Mouse (Mus musculus) intestine, postnatal 0 days (tissue): ENCODE data around the gene Tlr6. TPM values are rescaled to one million over a fixed set of nuclear protein-coding genes. Genes with fewer than 3 reads are reported as not detected.

Source experiments
- ATAC-seq: fragments of 200-750 bp; cut with Nextera tagmentation; 2 replicates; pipeline ENCODE4 v1.8.0; 2017; ENCODE audit warnings: mild to moderate bottlenecking, moderate TSS enrichment, moderate library complexity
- H3K27ac ChIP-seq: fragments of 300-500 bp; sonication (generic); 2 replicates; pipeline ENCODE4 v1.5.1; 2014; ENCODE audit warnings: mild to moderate bottlenecking, low read depth, low read length, moderate library complexity
- H3K27me3 ChIP-seq: fragments of 300-500 bp; sonication (generic); replicated peaks from 2 replicates; pipeline ENCODE4 v1.6.1; 2014; ENCODE audit warnings: low read length, mixed read lengths; ENCODE audit not compliant: control insufficient read depth, insufficient read depth
- H3K36me3 ChIP-seq: fragments of 300-500 bp; sonication (generic); 2 replicates; pipeline ENCODE4 v1.6.1; 2014; ENCODE audit warnings: mild to moderate bottlenecking, moderate library complexity; ENCODE audit not compliant: control insufficient read depth, insufficient read depth
- H3K4me1 ChIP-seq: fragments of 300-500 bp; sonication (generic); replicated peaks from 2 replicates; pipeline ENCODE4 v1.6.1; 2014; ENCODE audit warnings: antibody characterized with exemption, low read length, mixed read lengths; ENCODE audit not compliant: control insufficient read depth, insufficient read depth
- H3K4me2 ChIP-seq: fragments of 300-500 bp; sonication (generic); replicated peaks from 2 replicates; pipeline ENCODE4 v1.6.1; 2014; ENCODE audit warnings: low read depth, mild to moderate bottlenecking, moderate library complexity
- H3K4me3 ChIP-seq: fragments of 300-500 bp; sonication (generic); 2 replicates; pipeline ENCODE4 v1.5.1; 2014; ENCODE audit warnings: low read depth, low read length
- H3K9ac ChIP-seq: fragments of 300-500 bp; sonication (generic); 2 replicates; pipeline ENCODE4 v1.6.1; 2014; ENCODE audit warnings: mild to moderate bottlenecking, low read depth, low read length
- H3K9me3 ChIP-seq: fragments of 300-500 bp; sonication (generic); 2 replicates; pipeline ENCODE4 v1.6.1; 2016; ENCODE audit warnings: mixed run types; ENCODE audit not compliant: control insufficient read depth
- CTCF ChIP-seq: sonication (generic); IDR thresholded peaks from 2 replicates; pipeline ENCODE4 v1.5.1; 2016; ENCODE audit warnings: low read depth, mild to moderate bottlenecking, control low read depth, antibody characterized with exemption, moderate library complexity
- WGBS: fragments of 180-500 bp; shearing (Covaris S2); extraction: QIAGEN DNeasy Blood & Tissue Kit; methylation state at CpG from one replicate; pipeline ENCODE4 v1.1.7; 2014; 5-methylcytosine and 5-hydroxymethylcytosine counted together
- polyA plus RNA-seq: library from polyadenylated mRNA; unstranded; fragments of >200 nt; fragmentation: Nextera tagmentation; extraction: Ambion mirVana; gene quantifications from 2 replicates; pipeline ENCODE4 v1.2.1, GENCODE M21; 2015

The Tlr6 gene
- polyA plus RNA-seq, 1 experiment from 2014 or later: 0.43 TPM

DNA sequence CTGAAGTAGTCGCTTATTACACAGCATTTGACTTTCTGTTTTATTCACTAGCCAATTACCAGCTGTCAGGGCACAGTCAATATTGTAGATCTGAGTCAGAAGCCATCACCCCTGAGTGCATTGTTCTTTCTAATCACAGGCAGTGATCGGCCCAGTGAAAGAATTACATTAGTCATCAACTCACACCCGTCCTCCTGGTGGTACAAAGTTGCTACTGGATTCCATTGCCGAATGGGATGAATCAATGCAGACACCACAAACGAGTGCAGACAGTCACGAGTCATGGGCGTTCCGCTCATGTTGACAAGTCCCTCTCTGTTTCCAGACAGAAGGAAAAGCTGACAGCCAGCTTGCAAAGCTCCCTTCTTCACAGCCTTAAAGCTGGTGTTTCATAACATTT, 32.6 kb upstream of the Tlr6 start:
- peak; percentile 79 for ATAC-seq
- peaks cover 14% of the 10 kb centered on the region for H3K36me3 ChIP-seq

GRCm38 (mm10) chr5:64989940-64990339, 30.0 kb upstream of the Tlr6 start:
- WGBS: 93% methylated on average over 1 of the region's 1 CpGs
- H3K4me2 ChIP-seq: no peak overlapping the region
- no peak for TF ChIP-seq CTCF
- ATAC-seq: no peak
- no peaks in the 10 kb centered on the region for H3K27me3 ChIP-seq
- H3K36me3 ChIP-seq: peaks cover 3% of the 10 kb centered on the region; the same call in 1 of the 2 replicates
- no peak overlapping the region for H3K9ac ChIP-seq
- no peak overlapping the region for H3K27ac ChIP-seq
- H3K9me3 ChIP-seq: no peaks in the 10 kb centered on the region
- H3K4me3 ChIP-seq: no peak overlapping the region
- no peaks in the 10 kb centered on the region for H3K4me1 ChIP-seq

More for the DNA sequence above, 32.6 kb upstream of the Tlr6 start:
- Histone ChIP-seq H3K9ac (no peak overlapping the region), H3K9me3 (no peaks in the 10 kb centered on the region), H3K4me2 (no peak overlapping the region), H3K27me3 (no peaks in the 10 kb centered on the region), H3K4me3 (no peak overlapping the region), H3K4me1 (no peaks in the 10 kb centered on the region), H3K27ac (no peak overlapping the region)
- WGBS: 45% methylated on average over 8 of the region's 8 CpGs
- peak; percentile 61 for TF ChIP-seq CTCF

GRCm38 (mm10) chr5:64985971-64986370, 26.1 kb upstream of the Tlr6 start:
- WGBS: 65% methylated on average over 7 of the region's 7 CpGs

GRCm38 (mm10) chr5:64977128-64977527, 17.2 kb upstream of the Tlr6 start:
- no peak for ATAC-seq
- no peak overlapping the region for H3K4me2 ChIP-seq

More at GRCm38 (mm10) chr5:64985971-64986370, 26.1 kb upstream of the Tlr6 start:
- no peak overlapping the region for H3K4me3 ChIP-seq
- no peaks in the 10 kb centered on the region for H3K9me3 ChIP-seq
- H3K4me2 ChIP-seq: no peak overlapping the region
- no peak for TF ChIP-seq CTCF
- H3K36me3 ChIP-seq: peaks cover 19% of the 10 kb centered on the region
- no peak overlapping the region; the same call in 1 of the 2 replicates for H3K27ac ChIP-seq
- no peak for ATAC-seq
- no peaks in the 10 kb centered on the region for H3K4me1 ChIP-seq
- no peaks in the 10 kb centered on the region for H3K27me3 ChIP-seq
- H3K9ac ChIP-seq: no peak overlapping the region

DNA sequence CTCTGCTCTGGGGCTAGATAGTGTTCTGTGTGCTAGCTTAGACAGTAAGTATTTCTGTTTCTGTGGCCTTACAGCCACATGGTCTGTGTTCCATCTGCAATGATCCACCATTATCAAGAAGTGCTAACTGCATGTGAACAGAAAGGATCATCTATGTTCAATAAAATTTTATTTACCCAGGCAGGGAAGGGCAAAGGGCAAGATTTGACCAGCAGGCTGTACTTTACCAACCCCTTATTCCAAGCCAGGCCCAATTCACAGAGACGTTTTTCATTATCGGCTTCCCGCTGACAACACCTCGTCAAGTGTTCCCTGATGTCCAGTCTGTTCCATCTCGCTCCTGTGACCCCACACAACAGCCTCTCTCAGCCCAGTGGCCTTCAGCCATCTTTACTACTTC, 15.2 kb upstream of the Tlr6 start:
- Histone ChIP-seq H3K27ac (no peak overlapping the region), H3K36me3 (peaks cover 5% of the 10 kb centered on the region; the same call in 1 of the 2 replicates), H3K9me3 (no peaks in the 10 kb centered on the region), H3K4me2 (0 out of 2 replicates have a peak overlapping the region, but pooled peaks have one; percentile 13), H3K9ac (no peak overlapping the region), H3K27me3 (no peaks in the 10 kb centered on the region), H3K4me1 (no peaks in the 10 kb centered on the region), H3K4me3 (no peak overlapping the region)
- no peak for TF ChIP-seq CTCF
- no peak for ATAC-seq
- WGBS: 50% methylated on average over 5 of the region's 5 CpGs

More at GRCm38 (mm10) chr5:64977128-64977527, 17.2 kb upstream of the Tlr6 start:
- Histone ChIP-seq H3K36me3 (peaks cover 19% of the 10 kb centered on the region), H3K27ac (no peak overlapping the region), H3K4me1 (no peaks in the 10 kb centered on the region), H3K4me3 (no peak overlapping the region), H3K9me3 (no peaks in the 10 kb centered on the region), H3K9ac (no peak overlapping the region), H3K27me3 (no peaks in the 10 kb centered on the region)
- 71% methylated on average over 8 of the region's 8 CpGs for WGBS
- no peak for TF ChIP-seq CTCF

GRCm38 (mm10) chr5:64969861-64970771, 10.2 kb upstream of the Tlr6 start, which contains the start of gene Fam114a1:
Fam114a1 (plus strand) TSS chr5:64970071.
- peak within 1 kb of the TSS; percentile 78 for H3K4me3 ChIP-seq
- WGBS: 2% methylated on average over 67 of the region's 68 CpGs
- H3K27ac ChIP-seq: peak within 1 kb of the TSS; percentile 81
- H3K4me2 ChIP-seq: peak within 1 kb of the TSS; percentile 82
- ATAC-seq: peak; percentile 91
- peak within 1 kb of the TSS; percentile 84 for H3K9ac ChIP-seq
- no peaks in the 10 kb centered on the region for H3K9me3 ChIP-seq
- no peaks in the 10 kb centered on the region for H3K27me3 ChIP-seq
- TF ChIP-seq CTCF: no peak
- H3K36me3 ChIP-seq: no peaks in the 10 kb centered on the region
- no peaks in the 10 kb centered on the region for H3K4me1 ChIP-seq
